Mouse (Mus musculus) liver, embryonic 16.5 days (tissue): ENCODE results near the gene Prpf6. TPM values are rescaled to one million over a fixed set of nuclear protein-coding genes. Genes with fewer than 3 reads are reported as not detected.

Experiments used
- ATAC-seq: fragments of 200-750 bp; cut with Nextera tagmentation; 2 replicates; pipeline ENCODE4 v1.8.0; 2017; ENCODE audit warnings: low read depth, mild to moderate bottlenecking, moderate number of reproducible peaks, moderate library complexity
- H3K27ac ChIP-seq: fragments of 300-500 bp; sonication (generic); 2 replicates; pipeline ENCODE4 v1.5.1; 2014; ENCODE audit warnings: mild to moderate bottlenecking, low read length
- H3K27me3 ChIP-seq: fragments of 300-500 bp; sonication (generic); 2 replicates; pipeline ENCODE4 v1.6.1; 2014; ENCODE audit warnings: low read depth, low read length, mixed read lengths; ENCODE audit not compliant: control insufficient read depth, insufficient read depth
- H3K36me3 ChIP-seq: fragments of 300-500 bp; sonication (generic); 2 replicates; pipeline ENCODE4 v1.6.1; 2014; ENCODE audit warnings: mild to moderate bottlenecking; ENCODE audit not compliant: control insufficient read depth, insufficient read depth
- H3K4me1 ChIP-seq: fragments of 300-500 bp; sonication (generic); 2 replicates; pipeline ENCODE4 v1.6.1; 2014; ENCODE audit warnings: low read depth, low read length, mixed read lengths; ENCODE audit not compliant: control insufficient read depth
- H3K4me2 ChIP-seq: fragments of 300-500 bp; sonication (generic); 2 replicates; pipeline ENCODE4 v1.6.1; 2014; ENCODE audit warnings: low read depth, low read length, mixed read lengths
- H3K4me3 ChIP-seq: fragments of 300-500 bp; sonication (generic); 2 replicates; pipeline ENCODE4 v1.5.1; 2014; ENCODE audit warnings: low read depth, mild to moderate bottlenecking, low read length
- H3K9ac ChIP-seq: fragments of 300-500 bp; sonication (generic); 2 replicates; pipeline ENCODE4 v1.6.1; 2014; ENCODE audit warnings: low read depth, low read length
- H3K9me3 ChIP-seq: fragments of 300-500 bp; sonication (generic); replicated peaks from 2 replicates; pipeline ENCODE4 v1.6.1; 2016; ENCODE audit warnings: low read length; ENCODE audit not compliant: control insufficient read depth
- WGBS: fragments of 180-500 bp; shearing (Covaris S2); extraction: QIAGEN DNeasy Blood & Tissue Kit; methylation state at CpG from one replicate; pipeline ENCODE4 v1.1.7; 2014; ENCODE audit not compliant: insufficient replicate concordance; 5-methylcytosine and 5-hydroxymethylcytosine counted together
- microRNA-seq: library from miRNA; unstranded; fragments of <30 nt; microRNA quantifications from one replicate; pipeline ENCODE4, GENCODE M21; 2016
- polyA plus RNA-seq: library from polyadenylated mRNA; unstranded; fragments of >200 nt; fragmentation: Nextera tagmentation; extraction: Ambion mirVana; gene quantifications from 2 replicates; pipeline ENCODE4 v1.2.1, GENCODE M21; 2015

Prpf6 gene
- polyA plus RNA-seq, 1 experiment from 2014 or later: 24.2 TPM

DNA sequence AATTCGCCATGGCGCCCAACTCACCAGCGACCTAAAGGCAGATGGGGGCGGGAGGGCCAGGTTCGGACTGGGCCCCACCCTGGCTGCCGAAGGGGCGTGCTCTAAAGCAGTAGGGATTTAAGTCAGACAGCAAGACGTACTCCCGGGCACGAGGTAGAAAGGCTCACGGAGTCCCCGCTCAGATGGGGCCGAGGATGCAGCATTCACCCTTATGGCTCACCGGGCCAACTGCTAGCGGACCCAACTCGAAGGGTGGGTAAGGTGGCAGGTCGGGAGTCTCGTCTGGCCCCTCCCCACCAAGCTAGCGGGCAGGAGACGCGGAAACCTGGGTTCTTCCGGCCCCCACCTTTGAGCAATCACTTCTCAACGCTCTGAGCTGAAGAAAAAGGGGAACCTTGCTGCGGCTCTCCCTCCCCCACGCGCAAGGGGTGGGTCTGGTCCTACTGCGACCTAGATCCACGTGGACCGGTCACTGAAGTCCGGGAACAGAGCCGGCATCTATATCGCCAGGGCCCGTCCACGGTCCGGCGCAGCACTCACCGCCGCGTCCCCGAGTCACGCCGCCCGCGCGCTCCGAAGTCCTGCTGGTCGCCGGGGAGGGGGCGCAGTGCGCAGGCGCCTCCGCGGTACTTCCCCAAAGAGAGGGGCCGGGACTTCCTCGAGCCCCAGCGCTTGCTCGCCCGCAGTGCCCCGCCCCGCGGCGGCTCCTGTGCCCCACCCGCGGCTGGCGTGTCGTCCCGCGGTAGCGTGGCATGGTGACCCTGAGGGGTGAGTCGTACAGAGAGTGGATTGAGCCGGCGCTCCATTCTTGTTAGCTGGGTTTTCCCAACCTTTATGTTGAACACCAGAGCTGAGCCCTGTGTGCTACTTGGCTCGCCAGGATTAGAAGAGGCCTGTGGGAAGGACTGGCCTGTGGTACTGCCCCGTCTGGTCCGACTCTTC is 101.9 kb downstream of the Prpf6 start, which contains the start of gene Rgs19:
TSS of gene Rgs19 (minus strand) at position 639 of the 942 bp plus-strand sequence.
- H3K4me1 ChIP-seq: no peaks in the 10 kb centered on the region; the same call in 1 of the 2 replicates
- H3K27ac ChIP-seq: peak within 1 kb of the TSS; percentile 10; the same call in 1 of the 2 replicates
- under 1% methylated on average over 74 of the region's 75 CpGs for whole genome bisulfite sequencing
- peak within 1 kb of the TSS; percentile 49 for H3K4me3 ChIP-seq
- peak within 1 kb of the TSS; percentile 67 for H3K4me2 ChIP-seq
- no peaks in the 10 kb centered on the region for H3K36me3 ChIP-seq
- peaks cover 15% of the 10 kb centered on the region for H3K27me3 ChIP-seq
- H3K9me3 ChIP-seq: no peaks in the 10 kb centered on the region
- H3K9ac ChIP-seq: peak within 1 kb of the TSS; percentile 38
- peak; percentile 74 for ATAC-seq

DNA sequence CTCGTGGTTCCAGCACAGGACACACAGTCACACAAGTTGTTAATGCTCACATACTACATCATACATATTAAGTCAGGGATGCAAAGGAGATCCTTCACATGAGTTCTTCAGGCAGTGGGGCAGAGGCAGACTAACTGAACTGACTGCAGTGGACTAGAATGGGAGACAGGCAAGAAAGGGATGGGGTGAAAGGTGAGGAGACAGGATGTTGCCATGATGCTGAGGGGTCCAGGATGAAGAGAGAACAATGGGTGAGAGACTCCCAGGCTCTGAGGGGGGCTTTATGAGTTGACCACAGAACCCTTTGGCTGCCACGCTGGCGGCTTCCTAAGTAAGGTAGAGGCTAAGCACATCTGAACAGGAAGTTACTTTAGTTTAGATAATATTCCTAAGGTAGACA is 102.9 kb downstream of the Prpf6 start:
- peaks cover 15% of the 10 kb centered on the region for H3K27me3 ChIP-seq
- no peak for ATAC-seq
- H3K36me3 ChIP-seq: no peaks in the 10 kb centered on the region
- 62% methylated on average over 3 of the region's 3 CpGs for WGBS
- H3K4me2 ChIP-seq: peak overlapping the region; percentile 67
- no peak overlapping the region for H3K4me3 ChIP-seq
- H3K9ac ChIP-seq: no peak overlapping the region
- H3K27ac ChIP-seq: no peak overlapping the region
- no peaks in the 10 kb centered on the region for H3K9me3 ChIP-seq
- no peaks in the 10 kb centered on the region; the same call in 1 of the 2 replicates for H3K4me1 ChIP-seq

DNA sequence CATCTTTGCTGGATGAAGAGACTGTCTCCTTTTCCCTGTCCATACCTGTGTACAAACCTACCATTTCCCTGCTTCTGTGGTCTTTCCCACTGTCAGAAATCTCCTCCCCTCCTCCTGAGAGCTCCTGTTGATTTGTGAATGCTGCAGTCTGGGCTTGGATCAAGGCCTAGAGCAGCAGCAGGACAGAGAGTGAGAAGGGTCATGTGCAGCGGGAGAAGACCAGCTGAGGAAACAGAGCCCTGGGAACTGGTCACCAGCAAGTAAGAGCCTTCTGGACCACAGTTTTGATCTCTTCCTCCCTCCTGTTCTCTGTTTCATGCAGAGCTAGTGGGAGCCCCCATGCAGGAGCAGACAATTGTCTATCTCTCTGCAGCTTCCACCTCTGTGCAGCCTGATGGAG is 104.1 kb downstream of the Prpf6 start:
- no peak overlapping the region for H3K4me2 ChIP-seq
- no peak overlapping the region for H3K9ac ChIP-seq
- no peaks in the 10 kb centered on the region for H3K36me3 ChIP-seq
- H3K4me1 ChIP-seq: no peaks in the 10 kb centered on the region; the same call in 1 of the 2 replicates
- H3K4me3 ChIP-seq: no peak overlapping the region
- no peak overlapping the region for H3K27ac ChIP-seq
- no peak for ATAC-seq
- WGBS: 84% methylated on average over 1 of the region's 1 CpGs
- no peaks in the 10 kb centered on the region for H3K9me3 ChIP-seq
- H3K27me3 ChIP-seq: peaks cover 15% of the 10 kb centered on the region

DNA sequence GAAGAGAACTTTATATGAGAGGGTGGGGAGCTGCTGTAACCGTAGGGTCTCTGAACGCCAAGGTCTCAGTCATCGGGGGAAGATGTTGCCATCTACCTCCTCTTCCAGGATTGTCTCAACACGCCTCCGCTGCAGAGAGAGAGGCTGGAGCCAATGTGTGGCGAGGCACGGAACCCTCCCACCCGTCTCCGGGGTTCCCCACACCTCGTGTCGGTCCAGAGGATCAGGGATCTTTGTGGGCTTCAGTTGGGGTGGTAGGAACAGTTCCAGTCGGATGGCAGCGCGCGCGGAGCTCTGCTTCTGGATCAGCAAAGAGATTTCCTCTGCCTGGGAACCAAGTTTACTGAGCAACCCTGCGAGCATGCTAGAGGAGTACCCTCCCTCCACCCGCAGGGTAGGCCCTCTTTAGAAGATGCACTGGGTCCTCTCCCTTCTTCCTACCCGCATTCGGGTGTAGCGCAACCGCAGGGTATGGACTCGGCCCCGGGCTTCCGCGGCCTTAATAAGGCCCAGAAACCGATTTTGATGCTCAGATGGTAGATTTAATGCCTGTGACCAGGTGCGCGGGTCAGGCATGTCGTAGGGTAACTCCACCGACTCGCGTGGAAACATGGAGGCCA is 105.2 kb downstream of the Prpf6 start:
- Histone ChIP-seq H3K9ac (no peak overlapping the region), H3K4me3 (no peak overlapping the region), H3K4me1 (no peaks in the 10 kb centered on the region; the same call in 1 of the 2 replicates), H3K9me3 (no peaks in the 10 kb centered on the region), H3K4me2 (no peak overlapping the region), H3K27ac (no peak overlapping the region), H3K36me3 (no peaks in the 10 kb centered on the region), H3K27me3 (peaks cover 15% of the 10 kb centered on the region)
- 70% methylated on average over 33 of the region's 33 CpGs for WGBS
- ATAC-seq: no peak

DNA sequence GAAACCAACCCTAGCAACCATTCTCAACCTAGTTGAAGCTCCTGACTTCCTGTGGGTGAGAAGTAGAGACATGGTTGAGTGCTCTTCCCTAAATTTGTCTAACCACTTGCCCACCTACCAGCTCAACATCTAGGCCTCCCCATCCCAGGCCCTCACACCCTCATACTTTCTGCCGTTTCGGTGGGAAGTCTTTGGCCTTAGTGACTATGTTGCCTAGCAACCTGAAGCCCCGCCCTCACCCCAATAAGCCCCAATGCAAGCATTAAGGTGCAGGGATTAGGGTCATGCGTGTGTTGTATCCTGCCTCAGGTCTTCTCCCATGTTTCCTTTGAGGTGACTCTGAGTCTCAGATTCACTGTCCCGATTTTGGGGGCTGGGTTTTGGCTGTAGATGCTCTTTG is 106.6 kb downstream of the Prpf6 start, which contains the start of gene Lkaaear1:
TSS of gene Lkaaear1 (minus strand) at position 202 of the 400 bp plus-strand sequence.
- no peak for ATAC-seq

More for the DNA sequence above, 106.6 kb downstream of the Prpf6 start, which contains the start of gene Lkaaear1:
- 42% methylated on average over 5 of the region's 5 CpGs for WGBS
- Histone ChIP-seq H3K4me2 (no peak within 1 kb of the TSS), H3K4me1 (no peaks in the 10 kb centered on the region), H3K27ac (no peak within 1 kb of the TSS), H3K9me3 (no peaks in the 10 kb centered on the region), H3K36me3 (no peaks in the 10 kb centered on the region), H3K4me3 (no peak within 1 kb of the TSS), H3K9ac (no peak within 1 kb of the TSS), H3K27me3 (peaks cover 15% of the 10 kb centered on the region)

Small RNAs within 50 kb of the gene (microRNA-seq; reads per million reads assigned to microRNA genes)
- gene Mir7006: not detected

Other genes with a start within 250 kb of the Prpf6 start
- 8.8 and 10.5 TPM in 2 replicates for gene Zgpat, start 226.9 kb upstream of the Prpf6 start, polyA plus RNA-seq
- gene Arfrp1, start 226.5 kb upstream of the Prpf6 start, polyA plus RNA-seq: 17.1 and 20.7 TPM in 2 replicates
- gene Lime1, start 211.8 kb upstream of the Prpf6 start, polyA plus RNA-seq: 4.7 and 6.3 TPM in 2 replicates
- gene Zbtb46, start 132.4 kb upstream of the Prpf6 start, polyA plus RNA-seq: 7.0 and 7.5 TPM in 2 replicates
- 0.09 TPM in 1 of 2 replicates, not detected in the other for gene Abhd16b, start 98.7 kb upstream of the Prpf6 start, polyA plus RNA-seq
- 62.7 and 69.3 TPM in 2 replicates for gene Tpd52l2, start 94.7 kb upstream of the Prpf6 start, polyA plus RNA-seq
- 26.4 and 27.3 TPM in 2 replicates for gene Dnajc5, start 71.4 kb upstream of the Prpf6 start, polyA plus RNA-seq
- 21.0 and 23.6 TPM in 2 replicates for gene Uckl1, start 7.0 kb upstream of the Prpf6 start, polyA plus RNA-seq
- 6.2 and 7.6 TPM in 2 replicates for gene Zfp512b, start 935 bp downstream of the Prpf6 start, polyA plus RNA-seq
- 1.7 and 2.3 TPM in 2 replicates for gene Samd10, start 7.3 kb downstream of the Prpf6 start, polyA plus RNA-seq
- 0.19 TPM in 1 of 2 replicates, not detected in the other for gene Gm29797, start 65.2 kb downstream of the Prpf6 start, polyA plus RNA-seq
- gene Sox18, start 79.8 kb downstream of the Prpf6 start, polyA plus RNA-seq: 6.9 TPM in 2 replicates
- gene Tcea2, start 88.4 kb downstream of the Prpf6 start, polyA plus RNA-seq: 1.9 TPM in 2 replicates
- gene Rgs19, start 102.1 kb downstream of the Prpf6 start, polyA plus RNA-seq: 19.0 and 19.7 TPM in 2 replicates
- gene Lkaaear1, start 106.6 kb downstream of the Prpf6 start, polyA plus RNA-seq: not detected in 2 replicates
- gene Oprl1, start 123.1 kb downstream of the Prpf6 start, polyA plus RNA-seq: 0.07 and 0.11 TPM in 2 replicates
- gene Myt1, start 171.5 kb downstream of the Prpf6 start, polyA plus RNA-seq: not detected in 2 replicates
- 17.4 and 18.6 TPM in 2 replicates for gene Pcmtd2, start 246.0 kb downstream of the Prpf6 start, polyA plus RNA-seq